Mouse (Mus musculus) urinary bladder, adult 18-20 months (tissue): ENCODE measurements around the gene Gm3045.

Experiments used
- DNase-seq, 2 experiments: peaks; one replicate each; pipeline ENCODE4 v3.0.0; 2022; ENCODE audit warnings: low spot score in 2 of 2, mixed read lengths in 2 of 2

Gm3045 gene

GRCm38 (mm10) chr13:56426365-56426764 lies at the start of gene Gm3045:
Gm3045 (plus strand) TSS chr13:56426594.
- no peak for DNase-seq

- DNase-seq, result no peak
These were observed 45.3 kb upstream of the Gm3045 start for GRCm38 (mm10) chr13:56380855-56381685.

DNA sequence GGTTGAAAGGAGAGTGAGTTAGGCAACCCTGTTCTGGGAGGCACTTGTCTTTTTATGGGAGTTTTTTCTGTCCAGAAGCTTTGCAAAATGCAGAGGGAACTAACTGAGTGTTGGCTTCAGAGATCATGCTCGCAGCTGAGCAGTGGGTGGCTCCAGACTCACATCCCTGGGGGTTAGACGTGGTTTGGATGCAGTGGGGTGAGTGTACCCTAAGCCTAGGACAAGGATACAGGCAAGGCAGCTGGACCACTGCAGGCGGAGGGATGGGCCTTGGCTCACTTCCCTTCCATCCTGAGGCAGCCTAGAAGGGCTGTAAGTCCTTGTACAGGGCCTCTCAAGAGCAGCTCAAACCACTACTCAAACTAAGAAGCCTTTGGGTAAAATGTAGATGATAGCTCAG lies 43.0 kb upstream of the Gm3045 start:
- DNase-seq, result no peak

DNA sequence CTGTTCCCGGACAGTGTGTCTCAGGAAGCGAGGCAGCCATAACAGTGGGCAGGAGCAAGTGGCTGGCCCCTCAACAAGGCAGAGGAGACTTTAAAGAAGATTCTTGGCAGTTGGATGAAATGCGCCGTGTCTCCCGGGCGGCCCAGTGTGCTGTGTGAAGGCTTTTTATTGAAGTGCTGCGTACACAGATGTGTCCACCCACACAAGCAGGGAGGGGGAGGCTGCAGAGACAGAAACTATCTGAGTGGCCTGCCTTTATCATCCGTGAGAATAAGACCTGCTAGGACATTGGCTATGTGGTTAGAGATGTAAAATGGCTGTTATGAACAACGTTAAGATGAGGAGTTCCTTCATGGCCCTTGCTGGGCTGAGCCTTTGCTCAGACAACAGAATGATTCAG lies 40.0 kb upstream of the Gm3045 start:
- DNase-seq, result no peak

- DNase-seq, result no peak
These were observed 39.0 kb upstream of the Gm3045 start for GRCm38 (mm10) chr13:56387374-56387773.

- DNase-seq, result no peak
These were observed 38.4 kb upstream of the Gm3045 start for GRCm38 (mm10) chr13:56388042-56388441.

DNA sequence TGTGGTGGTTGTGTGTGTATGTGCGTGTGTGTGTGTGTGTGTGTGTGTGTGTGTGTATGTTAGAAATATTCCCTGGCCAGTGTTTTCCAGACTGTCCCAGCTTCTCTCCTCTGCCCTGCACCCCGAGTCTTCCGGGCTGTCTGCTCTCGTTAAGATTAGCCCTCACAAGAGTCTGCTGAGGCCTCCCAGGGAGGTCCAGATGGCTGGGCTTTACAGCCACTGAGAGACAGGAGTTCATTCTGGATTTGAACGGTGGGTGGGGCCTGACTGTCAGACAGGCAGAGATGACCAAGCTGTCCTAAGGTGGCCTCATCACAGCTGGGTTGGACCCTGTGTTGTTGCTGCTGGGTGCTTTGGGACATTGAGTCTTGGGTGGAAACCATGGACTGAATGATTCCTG lies 28.8 kb upstream of the Gm3045 start:
- DNase-seq, result peak in 1 of 2 experiments; percentile 15

- no peak for DNase-seq
These were observed 25.2 kb upstream of the Gm3045 start for GRCm38 (mm10) chr13:56401186-56401585.

DNA sequence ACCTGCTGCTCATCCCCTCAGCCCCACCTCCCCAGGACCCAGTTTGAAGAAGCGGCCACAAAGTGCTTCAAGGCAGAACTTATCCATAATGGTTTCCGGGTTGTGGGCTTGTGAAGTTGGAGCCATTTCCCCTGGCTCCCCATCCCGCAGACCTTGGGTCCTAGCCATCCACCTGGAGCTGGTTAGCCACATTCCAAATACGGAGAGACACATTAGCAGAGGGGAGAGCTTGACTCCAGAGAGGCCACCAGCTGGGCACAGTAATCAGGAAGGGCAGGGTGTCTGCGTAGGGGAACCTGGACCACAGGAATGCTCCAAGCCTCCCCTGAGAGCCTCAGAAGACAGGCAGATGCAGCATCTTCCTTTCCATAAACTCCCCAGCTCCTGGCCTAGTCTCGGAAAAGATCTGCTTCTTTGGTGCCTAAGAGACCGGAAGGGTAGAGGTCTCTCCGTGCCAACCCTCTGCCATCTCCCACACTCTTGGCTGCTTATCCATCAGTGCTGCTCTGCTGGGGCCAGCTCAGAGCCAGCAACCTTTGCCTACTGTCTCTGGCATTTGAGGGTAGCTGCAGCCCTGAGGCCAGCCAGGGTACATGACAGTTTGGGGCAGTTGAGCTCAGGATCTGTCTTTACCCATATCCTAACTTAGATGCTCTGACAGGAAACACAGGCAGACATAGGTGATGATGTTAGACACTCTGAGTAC lies 22.9 kb upstream of the Gm3045 start:
- no peak for DNase-seq

GRCm38 (mm10) chr13:56404511-56405140 lies 21.8 kb upstream of the Gm3045 start:
- no peak for DNase-seq

DNA sequence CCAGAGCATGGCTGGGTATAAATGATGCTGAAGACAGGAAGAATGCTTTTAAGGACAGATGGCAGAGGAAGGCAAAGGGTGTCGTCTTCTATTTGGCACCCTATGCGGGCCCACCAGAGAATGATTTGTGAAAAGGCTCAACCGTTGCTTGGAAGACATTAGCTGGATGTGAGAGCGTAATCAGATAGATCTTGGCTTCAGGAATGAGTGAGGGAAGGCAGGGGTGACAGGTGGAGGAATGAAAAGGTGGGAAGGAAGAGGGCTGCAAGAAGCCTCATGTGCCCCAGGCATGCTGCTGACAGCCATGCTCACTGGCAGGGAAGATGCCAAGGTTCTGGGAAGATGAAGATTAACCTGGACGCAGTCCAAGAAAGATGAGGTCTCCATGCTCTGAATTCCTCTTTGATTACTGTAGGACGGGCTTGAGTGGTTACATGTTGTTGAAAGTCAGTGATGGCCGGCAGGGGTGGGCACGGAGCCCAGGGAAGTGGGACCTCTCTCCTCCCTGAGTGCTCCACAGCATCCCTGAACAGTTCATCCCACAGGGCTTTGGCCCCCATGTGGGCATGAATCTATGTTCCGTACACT lies 14.0 kb upstream of the Gm3045 start:
- no peak for DNase-seq

- DNase-seq, result no peak
These were observed 7.5 kb upstream of the Gm3045 start for GRCm38 (mm10) chr13:56418685-56419483.

DNA sequence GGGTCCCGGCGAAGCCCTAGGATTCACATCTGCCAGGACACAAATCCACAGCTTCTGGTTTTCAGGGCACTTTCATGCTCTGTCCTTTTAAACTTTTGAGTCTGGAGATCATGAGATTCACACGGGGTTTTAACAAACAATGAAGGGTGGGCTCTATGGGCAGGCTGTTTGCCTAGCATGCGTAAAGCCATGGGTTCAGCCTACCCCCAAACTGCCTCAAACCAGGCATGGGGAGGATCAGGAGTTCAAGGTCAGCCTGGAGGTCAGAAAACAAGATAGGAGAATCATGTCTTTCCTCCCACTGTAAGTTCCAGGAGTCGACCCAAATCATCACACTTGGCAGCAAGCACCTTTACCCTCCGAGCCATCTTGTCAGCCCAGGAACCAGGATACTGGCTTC lies 6.9 kb upstream of the Gm3045 start:
- DNase-seq, result no peak

- peak; percentile 52 to 71 for DNase-seq
These were observed 4.2 kb upstream of the Gm3045 start for GRCm38 (mm10) chr13:56422072-56422723.

GRCm38 (mm10) chr13:56425931-56426330 lies 463 bp upstream of the Gm3045 start:
- peak; percentile 55 to 59 for DNase-seq

DNA sequence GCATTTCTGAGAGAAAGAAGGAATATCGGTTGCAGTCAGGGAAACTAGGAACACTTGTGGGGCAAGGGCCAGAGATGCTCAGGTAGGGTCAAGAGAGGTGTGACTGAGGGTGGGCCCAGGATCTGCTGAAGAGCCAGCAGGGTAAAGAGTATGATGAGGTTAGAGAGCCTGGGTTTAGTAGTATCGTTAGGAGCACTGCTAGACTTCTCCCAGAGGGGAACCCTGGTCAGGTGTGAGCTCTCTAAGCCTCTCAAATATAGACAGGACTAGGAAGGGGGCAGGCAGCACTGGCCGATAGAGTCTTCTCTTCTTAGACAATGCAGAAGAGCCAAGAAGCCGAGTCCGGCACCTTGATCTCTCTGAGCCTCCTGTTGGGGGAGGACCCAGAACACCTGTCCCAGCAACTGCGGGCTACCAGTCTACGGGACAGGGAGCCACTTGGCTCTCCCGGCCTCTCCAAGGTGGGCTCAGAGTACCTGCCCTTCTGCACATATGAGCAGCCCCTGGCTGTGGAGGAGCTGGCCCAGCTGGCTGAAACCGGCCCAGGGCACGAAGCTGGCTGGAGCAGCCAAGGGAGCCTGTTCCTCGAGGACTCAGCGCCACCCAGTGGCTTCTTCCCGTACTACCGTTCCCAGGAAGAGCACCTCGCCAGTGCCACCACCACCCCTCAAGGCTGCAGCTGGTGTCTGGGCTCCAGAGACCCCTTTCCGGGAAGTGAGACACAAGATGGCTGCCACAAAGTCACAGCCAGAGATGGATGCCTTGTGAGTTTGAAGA lies 2.5 kb downstream of the Gm3045 start:
- peak; percentile 44 to 72 for DNase-seq

DNA sequence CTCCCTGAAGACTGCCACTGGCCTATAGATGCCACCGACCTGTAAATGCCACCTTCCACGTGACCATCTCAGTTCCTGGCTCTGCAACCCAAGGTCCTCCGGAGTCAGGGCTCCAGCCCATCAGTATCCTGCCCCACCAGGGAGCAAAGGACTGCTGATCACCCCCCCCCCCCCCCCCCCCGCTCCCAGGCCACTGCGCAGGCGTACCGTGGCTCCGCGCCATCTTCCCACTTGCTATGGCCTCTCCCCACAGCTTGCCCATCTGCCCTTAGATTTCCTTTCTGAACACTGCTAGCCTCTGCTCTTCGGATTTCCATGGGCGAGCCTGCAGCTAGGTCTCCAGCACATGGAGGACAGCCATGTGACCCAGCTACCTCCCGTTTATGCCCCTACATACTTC lies 6.1 kb downstream of the Gm3045 start:
- DNase-seq, result no peak

DNA sequence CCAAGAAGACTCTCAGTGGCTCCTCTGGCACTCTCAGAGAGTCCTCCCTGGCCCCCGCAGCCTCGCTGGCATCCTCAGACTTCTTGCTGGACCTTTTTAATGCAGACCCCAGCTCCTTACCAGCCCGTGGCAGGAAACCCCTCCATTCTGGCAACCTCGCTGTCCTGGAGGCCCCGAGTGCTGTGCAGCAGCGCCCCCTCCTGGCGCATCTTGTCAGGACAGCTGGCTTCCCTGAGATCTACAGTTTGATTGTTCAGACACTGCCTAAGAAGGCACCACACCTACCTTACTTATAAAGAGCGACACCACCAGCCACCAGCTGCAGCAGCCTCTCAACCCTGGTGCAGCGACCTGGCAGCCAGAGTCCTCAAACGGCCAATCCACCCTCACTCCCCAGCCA lies 7.1 kb downstream of the Gm3045 start:
- peak in 1 of 2 experiments; percentile 33 for DNase-seq

DNA sequence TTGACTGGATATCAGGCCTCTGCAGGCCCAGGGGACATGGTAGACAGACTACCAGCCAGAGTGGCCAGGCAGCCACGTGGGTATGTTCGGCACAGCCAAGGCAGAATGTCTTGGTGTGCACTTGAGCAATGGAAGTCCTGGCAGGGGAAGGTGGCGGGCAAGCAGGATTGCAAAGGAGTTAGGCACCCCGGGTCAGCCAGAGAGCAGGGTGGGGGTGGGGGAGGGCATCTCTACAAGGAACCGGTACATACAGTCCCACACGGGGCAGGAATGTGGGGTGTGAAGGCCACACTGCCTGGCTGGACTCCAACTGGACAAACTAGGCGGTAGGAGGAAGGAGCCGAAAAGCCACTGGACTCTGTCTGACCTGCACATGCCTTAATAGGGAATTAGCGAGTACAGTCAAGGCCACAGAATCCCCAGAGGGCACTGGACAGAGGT lies 7.9 kb downstream of the Gm3045 start:
- peak in 1 of 2 experiments; percentile 25 for DNase-seq
